Mouse (Mus musculus) left cerebral cortex, adult 8-10 months (tissue): ENCODE results near the gene Ivd. TPM values are rescaled to one million over a fixed set of nuclear protein-coding genes. Genes with fewer than 3 reads are reported as not detected.

Experiments
- DNase-seq, 2 experiments: peaks; one replicate each; pipeline ENCODE4 v3.0.0; 2022; ENCODE audit warnings: low spot score in 2 of 2
- total RNA-seq, 4 experiments: library from RNA; stranded (reverse); gene quantifications; 2 replicates each; pipeline ENCODE4 v1.2.4; 2022

Gene Ivd
- total RNA-seq, 4 experiments from 2014 or later: 72.7 to 88.6 (median 75.3) TPM

- no peak for DNase-seq
Measured at GRCm38 (mm10) chr2:118907781-118908180, 46.0 kb downstream of the Ivd start.

GRCm38 (mm10) chr2:118909151-118909550, 47.4 kb downstream of the Ivd start:
- no peak for DNase-seq

GRCm38 (mm10) chr2:118910605-118911278, 49.0 kb downstream of the Ivd start:
- DNase-seq: no peak

GRCm38 (mm10) chr2:118912706-118913105, 51.0 kb downstream of the Ivd start:
- no peak for DNase-seq

GRCm38 (mm10) chr2:118913551-118914276, 52.0 kb downstream of the Ivd start:
- no peak for DNase-seq

- DNase-seq: no peak
Measured at GRCm38 (mm10) chr2:118914685-118915084, 52.9 kb downstream of the Ivd start.

GRCm38 (mm10) chr2:118916436-118916835, 54.7 kb downstream of the Ivd start:
- DNase-seq: no peak

- DNase-seq: no peak
Measured at GRCm38 (mm10) chr2:118918543-118918942, 56.8 kb downstream of the Ivd start.

- DNase-seq: no peak
Measured at GRCm38 (mm10) chr2:118920428-118920827, 58.7 kb downstream of the Ivd start.

- DNase-seq: no peak
Measured at GRCm38 (mm10) chr2:118925952-118926351, 64.2 kb downstream of the Ivd start.

GRCm38 (mm10) chr2:118926361-118926997, 64.7 kb downstream of the Ivd start, which contains the start of gene Chst14:
Gene Chst14 (plus strand): TSS chr2:118926496.
- DNase-seq: peak in 1 of 2 experiments; percentile 27

- no peak for DNase-seq
Measured at GRCm38 (mm10) chr2:118926998-118927739, 65.4 kb downstream of the Ivd start.

Other genes with a start within 250 kb of the Ivd start
- gene Pak6, start 198.7 kb upstream of the Ivd start, total RNA-seq: 10 to 100 TPM; 68.1 to 87.8 (median 77.2) TPM
- 10 to 100 TPM; 36.4 to 40.9 (median 38.5) TPM for gene Ankrd63, start 158.0 kb upstream of the Ivd start, total RNA-seq
- 1 to 10 TPM; 2.9 to 5.7 (median 4.3) TPM for gene Plcb2, start 133.5 kb upstream of the Ivd start, total RNA-seq
- 10 to 100 TPM; 45.3 to 49.6 (median 47.4) TPM for gene Inafm2, start 116.2 kb upstream of the Ivd start, total RNA-seq
- gene Ccdc9b, start 99.3 kb upstream of the Ivd start, total RNA-seq: 1 to 10 TPM; 4.2 to 6.3 (median 5.7) TPM
- not detected for gene Phgr1, start 89.2 kb upstream of the Ivd start, total RNA-seq
- 100 to 1,000 TPM; 179 to 192 (median 185) TPM for gene Disp2, start 82.2 kb upstream of the Ivd start, total RNA-seq
- 1 to 10 TPM in 3 of 4 experiments, under 1 TPM in 1; 0.97 to 1.9 (median 1.5) TPM for gene Knstrn, start 48.0 kb upstream of the Ivd start, total RNA-seq
- gene Bahd1, start 38.4 kb downstream of the Ivd start, total RNA-seq: 10 to 100 TPM; 41.8 to 49.3 (median 42.6) TPM
- gene Chst14, start 64.5 kb downstream of the Ivd start, total RNA-seq: 1 to 10 TPM; 2.6 to 4.1 (median 3.3) TPM
- 10 to 100 TPM; 43.1 to 49.6 (median 46.5) TPM for gene Ccdc32, start 167.4 kb downstream of the Ivd start, total RNA-seq
- gene Rpusd2, start 172.8 kb downstream of the Ivd start, total RNA-seq: 1 to 10 TPM; 6.6 to 9.1 (median 8.0) TPM
- gene Knl1, start 185.2 kb downstream of the Ivd start, total RNA-seq: 1 to 10 TPM in 1 of 4 experiments, under 1 TPM in 3; 0.21 to 1.0 (median 0.29) TPM